Mouse (Mus musculus): Measurements from ENCODE around the gene Tipin. TPM values are rescaled to one million over a fixed set of nuclear protein-coding genes. Genes with fewer than 3 reads are reported as not detected.

Tipin gene
- total RNA-seq, 2 experiments from 2014 or later = 14.9 to 16.7 TPM

DNA sequence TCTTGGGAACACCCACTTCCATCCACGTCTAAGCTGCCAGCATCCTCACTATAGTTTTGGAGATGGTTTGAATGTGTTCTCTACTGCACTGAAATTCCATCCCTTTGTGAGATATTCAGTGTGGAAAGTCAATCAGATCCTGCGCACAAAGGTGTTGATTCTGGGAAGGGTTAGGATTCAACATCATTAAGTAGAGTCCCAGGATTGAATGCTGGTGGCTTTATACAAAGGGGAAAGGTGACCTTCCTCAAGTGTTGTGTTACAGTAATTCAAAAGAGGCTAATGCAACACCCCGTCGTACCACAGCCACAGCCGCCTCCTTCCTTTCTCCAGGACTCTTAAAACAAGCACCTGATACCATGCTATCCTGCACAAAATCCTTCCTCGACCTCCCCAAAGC lies 54.4 kb downstream of the Tipin start:
- DNase-seq (ENCODE audit: low spot score in 2 of 2) = no peak
- intact Hi-C loops (cut with DNase I) = no loop called here

DNA sequence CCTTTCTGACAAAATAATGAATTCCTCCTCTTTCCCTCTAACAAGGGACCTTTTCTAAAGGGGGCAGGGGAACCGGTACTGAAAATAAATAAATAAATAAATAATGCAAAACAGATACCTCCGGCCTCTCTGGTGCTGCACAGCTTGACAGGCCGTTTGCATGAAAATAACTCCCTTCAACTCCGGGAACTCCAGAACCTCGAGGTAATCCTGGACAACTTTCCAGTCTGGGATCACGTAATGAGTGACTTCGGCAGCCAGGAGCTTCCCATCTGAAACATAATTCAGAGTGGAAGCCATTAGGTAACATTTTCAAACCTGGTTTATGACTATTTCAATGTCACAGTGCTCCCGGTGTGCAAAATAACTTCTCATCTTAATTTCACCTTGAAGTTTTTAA lies 58.0 kb downstream of the Tipin start:
- DNase-seq (ENCODE audit: low spot score in 2 of 2) = no peak
- intact Hi-C loops (cut with DNase I) = no loop called here

DNA sequence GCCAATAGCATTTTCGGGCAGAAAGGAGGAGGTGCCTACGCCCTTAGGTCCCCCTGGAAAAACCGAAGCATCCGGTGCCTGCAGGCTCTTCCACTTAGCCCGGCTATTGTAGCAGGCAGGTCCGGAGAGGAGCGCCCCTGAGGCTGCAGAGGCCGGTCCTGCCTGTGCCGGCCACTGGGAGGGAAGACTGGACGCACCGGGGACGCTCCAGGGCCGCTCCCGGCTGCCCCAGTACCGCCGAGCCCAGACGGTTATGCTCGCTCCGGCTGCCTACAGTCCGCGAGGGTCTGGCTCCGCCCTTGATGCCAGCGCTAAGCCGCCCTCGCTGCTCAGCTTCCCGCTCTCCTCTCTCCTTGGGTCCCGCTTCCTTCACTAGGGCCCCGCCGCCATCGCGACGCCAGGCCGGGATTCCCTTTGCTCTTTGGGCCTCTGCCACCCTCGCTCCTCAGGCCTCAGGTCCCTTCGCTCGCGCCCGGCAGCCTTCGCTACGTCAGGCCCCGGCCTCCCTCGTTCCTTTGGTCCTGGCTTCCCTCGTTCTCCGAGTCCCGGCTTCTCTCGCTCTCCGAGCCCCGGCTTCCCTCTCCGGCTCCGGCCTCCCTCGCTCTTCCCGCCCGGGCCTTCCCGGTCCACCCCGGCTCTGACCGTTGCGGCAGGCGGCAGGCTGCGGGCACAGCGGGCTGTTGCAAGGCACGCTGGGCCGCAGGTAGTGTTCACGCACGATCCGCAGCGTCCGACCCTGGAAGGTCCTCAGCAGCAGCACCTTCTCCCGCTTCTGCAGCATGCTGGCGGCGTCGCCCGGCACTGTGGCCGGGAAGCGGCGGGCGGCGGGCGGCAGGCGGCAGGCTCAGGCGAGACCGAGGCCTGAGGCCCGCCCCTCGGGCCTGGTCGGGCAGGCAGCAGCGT lies 59.2 kb downstream of the Tipin start:
- intact Hi-C loops (cut with DNase I) = loop anchor here (2.0 to 5.0 kb wide), 2 partner anchors 396 to 622 kb away; partner anchors contain the start of genes Ints14 and Rab11a
- peak; percentile 70 to 74 for DNase-seq (ENCODE audit: low spot score in 2 of 2)

DNA sequence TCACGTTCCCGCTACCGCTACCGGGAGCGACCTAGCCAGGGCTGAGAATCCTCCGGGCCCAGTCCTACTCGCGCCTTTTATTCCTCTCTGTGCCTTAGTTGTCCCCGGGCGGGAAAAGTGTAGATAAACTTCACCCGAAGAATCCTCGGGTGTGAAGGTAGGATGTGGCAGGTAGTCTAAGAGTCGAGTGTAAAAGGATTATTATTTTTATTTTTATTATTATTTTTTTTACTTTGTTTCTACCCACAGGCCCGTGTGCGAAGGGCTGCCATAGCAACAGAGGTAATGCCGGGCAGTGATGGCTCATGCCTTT lies 59.8 kb downstream of the Tipin start, which contains the start of gene Dis3l:
Gene Dis3l (minus strand): TSS at position 35 of the 313 bp plus-strand sequence.
- intact Hi-C loops (cut with DNase I) = loop anchor here (2.0 to 5.0 kb wide), 2 partner anchors 396 to 621 kb away; partner anchors contain the start of genes Ints14 and Rab11a
- no peak for DNase-seq (ENCODE audit: low spot score in 2 of 2)

DNA sequence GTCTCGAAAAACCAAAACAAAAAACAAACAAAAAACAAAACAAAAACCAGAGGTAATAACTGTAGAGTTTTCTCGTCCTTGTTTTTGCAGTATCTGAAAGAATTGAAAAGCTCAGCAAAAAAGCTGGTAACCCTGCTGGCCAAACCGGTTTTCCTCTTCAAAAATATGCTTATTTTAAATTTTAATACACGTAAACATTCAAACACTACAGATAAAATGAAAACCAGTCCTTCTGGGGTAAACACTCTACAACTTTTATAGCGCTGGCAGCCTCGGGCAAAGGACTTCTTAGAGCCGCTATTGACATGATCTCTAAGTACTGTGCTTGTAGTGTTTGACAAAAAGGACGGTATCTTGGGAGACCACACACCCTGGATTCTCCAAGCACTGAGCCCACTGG lies 60.3 kb downstream of the Tipin start:
- DNase-seq (ENCODE audit: low spot score in 2 of 2) = no peak
- intact Hi-C loops (cut with DNase I) = loop anchor here (2.0 to 5.0 kb wide), 2 partner anchors 395 to 621 kb away; partner anchors contain the start of genes Ints14 and Rab11a

DNA sequence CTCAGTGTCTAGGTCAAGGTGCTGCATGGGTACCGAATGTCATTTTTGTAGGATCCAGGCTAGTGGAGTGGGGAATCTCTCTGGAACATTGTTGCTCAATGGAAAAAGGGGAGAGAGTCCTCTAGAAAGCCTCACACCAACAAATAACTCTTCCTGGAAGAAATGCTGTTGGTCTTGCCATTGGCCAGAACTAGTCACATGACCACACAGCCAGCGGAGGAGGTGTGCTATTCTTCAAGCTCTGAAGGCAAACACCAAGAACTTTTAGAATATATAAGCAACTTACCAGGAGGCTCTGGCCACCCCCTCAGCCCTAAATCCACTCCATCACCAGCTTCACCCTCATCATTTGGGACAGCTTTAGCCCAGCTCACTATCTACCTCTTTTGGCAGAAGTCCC lies 62.3 kb downstream of the Tipin start:
- no peak for DNase-seq (ENCODE audit: low spot score in 2 of 2)
- intact Hi-C loops (cut with DNase I) = loop anchor here (5.0 kb wide), 1 partner anchor 619 kb away; the partner anchor contains the start of gene Ints14

DNA sequence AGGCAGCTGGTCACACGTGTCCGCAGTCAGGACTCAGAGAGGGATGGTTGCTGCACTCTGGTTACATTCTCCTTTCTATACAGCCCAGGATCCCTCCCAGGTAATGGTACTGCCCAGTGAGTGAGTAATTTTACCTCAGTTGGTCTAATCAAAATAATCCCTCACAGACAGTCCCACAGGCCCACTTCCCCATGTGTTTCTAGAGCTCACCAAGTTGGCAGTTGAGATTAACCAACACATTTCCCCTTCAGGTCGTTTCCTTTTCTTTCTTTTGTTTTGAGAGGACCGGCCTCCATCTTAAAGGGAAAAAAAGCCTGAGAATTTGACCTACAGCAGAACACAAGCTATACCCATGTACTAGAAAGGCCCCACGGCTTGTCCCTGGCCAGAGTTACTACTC lies 64.5 kb downstream of the Tipin start:
- intact Hi-C loops (cut with DNase I) = loop anchor here (2.0 kb wide), 2 partner anchors 293 to 345 kb away; no protein-coding TSS in a partner anchor
- no peak for DNase-seq (ENCODE audit: low spot score in 2 of 2)

DNA sequence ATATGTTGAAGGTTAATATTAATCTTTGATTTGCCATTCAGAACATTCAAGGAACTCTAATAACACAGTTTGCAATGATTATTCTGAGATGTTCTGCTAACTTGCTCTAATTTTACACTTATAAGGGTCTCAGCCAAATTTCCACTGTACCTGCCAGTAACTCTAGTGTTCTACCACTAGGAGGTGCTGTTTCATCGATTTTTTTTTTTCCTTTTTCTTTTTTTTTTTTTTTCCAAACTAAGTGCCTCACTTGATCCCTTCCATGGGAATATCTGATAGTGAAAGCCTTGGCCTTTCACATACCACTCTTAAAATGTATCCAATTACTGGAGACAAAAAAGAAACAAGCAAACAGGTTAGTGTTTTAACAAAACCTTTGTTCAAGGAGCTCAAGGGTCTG lies 66.0 kb downstream of the Tipin start:
- intact Hi-C loops (cut with DNase I) = loop anchor here (2.0 kb wide), 2 partner anchors 291 to 343 kb away; no protein-coding TSS in a partner anchor
- no peak for DNase-seq (ENCODE audit: low spot score in 2 of 2)

DNA sequence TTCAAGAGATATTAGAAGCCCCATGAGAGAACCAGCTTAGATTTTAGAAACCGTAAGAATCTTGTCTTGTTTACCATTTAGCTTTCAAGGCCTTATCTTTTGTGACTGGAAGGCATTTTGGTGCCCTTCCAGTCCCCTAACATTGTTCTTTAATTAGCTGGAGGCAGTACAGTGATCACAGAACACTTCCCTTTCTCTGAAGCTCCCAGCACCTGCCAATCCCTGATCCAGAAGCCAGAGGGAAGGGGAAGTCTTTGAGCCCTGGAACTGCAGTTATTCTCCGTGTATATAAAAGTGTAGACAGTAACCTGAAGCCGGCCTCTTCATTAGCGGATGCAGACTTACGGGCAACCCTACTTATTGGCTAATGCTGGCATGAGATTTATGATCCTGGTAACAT lies 68.1 kb downstream of the Tipin start:
- DNase-seq (ENCODE audit: low spot score in 2 of 2) = no peak
- intact Hi-C loops (cut with DNase I) = no loop called here

DNA sequence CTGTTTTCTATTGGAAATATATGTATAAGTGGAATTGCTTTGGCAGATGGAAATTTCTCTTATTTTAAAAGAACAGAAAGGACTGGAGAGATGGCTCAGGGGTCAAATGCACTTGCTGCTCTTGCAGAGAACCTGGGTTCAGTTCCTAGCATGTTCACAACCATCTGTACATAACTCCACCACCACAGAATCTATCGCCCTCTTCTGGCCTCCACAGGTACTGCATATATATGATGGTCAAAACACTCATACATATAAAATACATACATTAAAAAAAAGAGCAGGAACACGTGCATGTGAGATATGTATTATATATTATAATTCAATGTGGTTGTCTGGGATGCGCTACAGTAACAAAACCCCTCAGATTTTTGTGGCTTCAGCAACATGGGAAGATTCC lies 69.8 kb downstream of the Tipin start:
- DNase-seq (ENCODE audit: low spot score in 2 of 2) = no peak
- intact Hi-C loops (cut with DNase I) = no loop called here

Other genes with a start within 250 kb of the Tipin start
- gene Lctl, start 164.4 kb upstream of the Tipin start, total RNA-seq (2021) = not detected
- gene Zwilch, start 108.5 kb upstream of the Tipin start, total RNA-seq (2021) = 1 to 10 TPM; 2.5 to 4.6 TPM
- gene Rpl4, start 108.2 kb upstream of the Tipin start, total RNA-seq (2021) = 100 to 1,000 TPM; 485 to 487 TPM
- gene Snapc5, start 102.3 kb upstream of the Tipin start, total RNA-seq (2021) = 10 to 100 TPM; 21.5 to 22.7 TPM
- 1 to 10 TPM; 2.1 to 4.6 TPM for gene Uchl4, start 46.4 kb upstream of the Tipin start, total RNA-seq (2021)
- gene Map2k1, start 27.9 kb upstream of the Tipin start, total RNA-seq (2021) = 100 to 1,000 TPM; 286 to 290 TPM
- gene Dis3l, start 59.7 kb downstream of the Tipin start, total RNA-seq (2021) = 10 to 100 TPM; 27.7 to 31.1 TPM
- 10 to 100 TPM; 12.9 to 15.2 TPM for gene Megf11, start 104.0 kb downstream of the Tipin start, total RNA-seq (2021)

Measured in left cerebral cortex, postnatal 25 days (tissue).